In the genomic region with DNA sequence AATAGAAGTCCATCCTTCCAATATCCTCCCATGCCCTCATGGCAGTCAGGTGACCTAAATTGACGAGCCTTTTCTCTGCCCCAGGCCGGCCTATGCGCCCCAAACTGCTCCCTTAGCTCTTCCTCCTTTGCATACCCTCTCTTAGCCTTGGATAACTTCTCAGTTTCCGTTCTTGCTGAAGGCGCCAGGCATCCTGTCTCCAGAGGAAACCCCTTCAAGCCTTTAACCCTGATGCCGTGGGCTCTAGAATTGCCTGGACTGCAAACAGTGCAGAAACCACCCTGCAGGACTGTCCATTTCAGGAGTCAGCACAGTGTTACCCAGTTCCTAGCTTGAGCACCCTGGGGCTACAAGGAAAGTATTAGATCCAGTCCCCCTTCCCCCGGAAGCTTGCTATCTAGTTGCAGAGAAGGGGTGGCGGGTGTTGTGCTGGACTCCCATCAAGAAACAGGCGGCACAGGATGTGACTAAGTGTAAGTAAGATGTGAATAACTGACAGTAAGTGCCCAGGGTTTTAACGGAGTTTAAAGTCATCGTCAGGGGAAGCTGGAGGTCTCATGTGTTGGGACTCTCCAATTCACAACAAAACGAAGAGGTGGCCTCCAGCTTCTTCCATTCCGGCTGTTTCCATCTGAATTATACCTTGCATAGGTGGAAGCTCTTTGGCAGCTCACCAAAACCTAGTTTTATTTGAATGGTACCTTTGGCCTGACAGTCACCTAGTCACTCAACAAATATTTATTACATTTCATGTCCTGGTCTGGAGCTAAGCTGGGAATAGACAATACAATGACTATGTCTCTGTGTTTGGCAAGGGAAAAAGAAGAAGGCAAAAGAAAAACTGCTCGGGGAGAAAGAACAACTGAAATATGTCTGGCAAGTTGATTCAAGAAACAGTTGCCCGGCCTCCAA, we compare ENCODE assay signal across 8 mouse cellular contexts. TPM values are rescaled to one million over a fixed set of nuclear protein-coding genes. Genes with fewer than 3 reads are reported as not detected.
DNase-seq lines count a peak whose midpoint lies in the region; ATAC-seq and TF ChIP-seq lines count a peak whose summit lies in the region.

No protein-coding gene starts in this region.

- no peak for TF ChIP-seq CTCF in ES-Bruce4 (IDR thresholded peaks at IDR 0.05; ENCODE audit: low read depth, low read length)

- no peak for TF ChIP-seq EP300 in ES-Bruce4 (IDR thresholded peaks at IDR 0.05; ENCODE audit: insufficient read depth, low read depth, low read length)

- H3K9me3 ChIP-seq in ES-Bruce4 (replicated peaks; ENCODE audit: control insufficient read depth, insufficient read depth, low read length, poor library complexity, severe bottlenecking): no peaks in the 10 kb centered on the region
- H3K9me3 ChIP-seq in forebrain, embryonic 13.5 days (replicated peaks): no peaks in the 10 kb centered on the region
- H3K9me3 ChIP-seq in hindbrain, embryonic 12.5 days (replicated peaks): no peaks in the 10 kb centered on the region
- no peaks in the 10 kb centered on the region; the same call in 1 of the 2 replicates for H3K9me3 ChIP-seq in limb, embryonic 15.5 days
- no peaks in the 10 kb centered on the region for H3K9me3 ChIP-seq in midbrain, embryonic 14.5 days (ENCODE audit: control insufficient read depth, low read length)

- H3K27ac ChIP-seq in ES-Bruce4 (ENCODE audit: insufficient read depth, low read length): no peak overlapping the region
- no peak overlapping the region for H3K27ac ChIP-seq in forebrain, embryonic 13.5 days
- peak overlapping the region; percentile 80 for H3K27ac ChIP-seq in hindbrain, embryonic 12.5 days
- peak overlapping the region; percentile 93 for H3K27ac ChIP-seq in limb, embryonic 15.5 days
- H3K27ac ChIP-seq in midbrain, embryonic 14.5 days (replicated peaks; ENCODE audit: low read depth, low read length): peak overlapping the region; percentile 77

- no peaks in the 10 kb centered on the region for H3K36me3 ChIP-seq in ES-Bruce4 (ENCODE audit: control insufficient read depth, insufficient read depth, low read length, poor library complexity, severe bottlenecking)
- H3K36me3 ChIP-seq in forebrain, embryonic 13.5 days (ENCODE audit: poor library complexity, severe bottlenecking): peaks cover 4% of the 10 kb centered on the region; the same call in 1 of the 2 replicates
- H3K36me3 ChIP-seq in hindbrain, embryonic 12.5 days: no peaks in the 10 kb centered on the region
- peaks cover 6% of the 10 kb centered on the region; the same call in 1 of the 2 replicates for H3K36me3 ChIP-seq in limb, embryonic 15.5 days
- no peaks in the 10 kb centered on the region for H3K36me3 ChIP-seq in midbrain, embryonic 14.5 days (ENCODE audit: control insufficient read depth, insufficient read depth, low read length)

- peak overlapping the region; percentile 87 for H3K4me2 ChIP-seq in forebrain, embryonic 13.5 days
- H3K4me2 ChIP-seq in hindbrain, embryonic 12.5 days (replicated peaks): peak overlapping the region; percentile 80
- peak overlapping the region; percentile 79 for H3K4me2 ChIP-seq in limb, embryonic 15.5 days
- peak overlapping the region; percentile 75 for H3K4me2 ChIP-seq in midbrain, embryonic 14.5 days (ENCODE audit: low read length)

- DNase-seq in adrenal gland, postnatal 10 days: peak; percentile 69
- DNase-seq in midbrain, embryonic 14.5 days: no peak
- peak; percentile 51 to 52 for DNase-seq in thymus, postnatal 36 days
- no peak for DNase-seq in frontal cortex, adult 2 months (ENCODE audit: extremely low spot score in 1 of 2, low spot score in 1 of 2)

- ATAC-seq in forebrain, embryonic 13.5 days: no peak
- ATAC-seq in hindbrain, embryonic 12.5 days (ENCODE audit: low FRiP score): peak; percentile 24
- no peak for ATAC-seq in limb, embryonic 15.5 days (ENCODE audit: insufficient number of reproducible peaks, low FRiP score, low TSS enrichment, low read depth)
- ATAC-seq in midbrain, embryonic 14.5 days (ENCODE audit: low FRiP score, low TSS enrichment): 0 out of 2 replicates have a peak, but pooled peaks have one; percentile 2

- 35% methylated on average over 15 of the region's 15 CpGs for WGBS in forebrain, embryonic 13.5 days
- WGBS in hindbrain, embryonic 12.5 days: 32% methylated on average over 15 of the region's 15 CpGs
- 18% methylated on average over 15 of the region's 15 CpGs for WGBS in limb, embryonic 15.5 days
- WGBS in midbrain, embryonic 14.5 days: 31% methylated on average over 15 of the region's 15 CpGs

- no peaks in the 10 kb centered on the region for H3K27me3 ChIP-seq in ES-Bruce4 (ENCODE audit: control insufficient read depth, insufficient read depth, low read length, poor library complexity, severe bottlenecking)
- no peaks in the 10 kb centered on the region for H3K27me3 ChIP-seq in forebrain, embryonic 13.5 days
- peaks cover 3% of the 10 kb centered on the region; the same call in 1 of the 2 replicates for H3K27me3 ChIP-seq in hindbrain, embryonic 12.5 days
- H3K27me3 ChIP-seq in limb, embryonic 15.5 days: no peaks in the 10 kb centered on the region
- no peaks in the 10 kb centered on the region for H3K27me3 ChIP-seq in midbrain, embryonic 14.5 days (ENCODE audit: control insufficient read depth, insufficient read depth, low read length)

- TF ChIP-seq POLR2A in ES-Bruce4 (IDR thresholded peaks at IDR 0.05; ENCODE audit: insufficient read depth, low read length): no peak

- H3K4me1 ChIP-seq in ES-Bruce4 (ENCODE audit: control insufficient read depth, insufficient read depth, low read length): peaks cover 3% of the 10 kb centered on the region
- peaks cover 19% of the 10 kb centered on the region for H3K4me1 ChIP-seq in forebrain, embryonic 13.5 days
- peaks cover 24% of the 10 kb centered on the region for H3K4me1 ChIP-seq in hindbrain, embryonic 12.5 days
- peaks cover 55% of the 10 kb centered on the region for H3K4me1 ChIP-seq in limb, embryonic 15.5 days
- peaks cover 10% of the 10 kb centered on the region for H3K4me1 ChIP-seq in midbrain, embryonic 14.5 days (ENCODE audit: control insufficient read depth, insufficient read depth, low read length)

- peak overlapping the region; percentile 70 for H3K4me3 ChIP-seq in ES-Bruce4 (ENCODE audit: low read depth, low read length)
- H3K4me3 ChIP-seq in forebrain, embryonic 13.5 days: peak overlapping the region; percentile 64
- peak overlapping the region; percentile 73 for H3K4me3 ChIP-seq in hindbrain, embryonic 12.5 days
- H3K4me3 ChIP-seq in limb, embryonic 15.5 days: peak overlapping the region; percentile 75
- peak overlapping the region; percentile 67 for H3K4me3 ChIP-seq in midbrain, embryonic 14.5 days (replicated peaks; ENCODE audit: low read depth, low read length)

- peak overlapping the region; percentile 40 for H3K9ac ChIP-seq in ES-Bruce4 (ENCODE audit: low read depth, poor library complexity, severe bottlenecking)
- H3K9ac ChIP-seq in forebrain, embryonic 13.5 days: peak overlapping the region; percentile 81
- peak overlapping the region; percentile 78 for H3K9ac ChIP-seq in hindbrain, embryonic 12.5 days
- peak overlapping the region; percentile 43 for H3K9ac ChIP-seq in limb, embryonic 15.5 days
- peak overlapping the region; percentile 84 for H3K9ac ChIP-seq in midbrain, embryonic 14.5 days (replicated peaks; ENCODE audit: low read length)

RNA-seq across cellular contexts. Expression of a gene that starts 1.4 kb away (rescaled TPM):
- 8.0 and 9.5 TPM in 2 replicates for polyA plus RNA-seq in ES-Bruce4 (2011; ENCODE audit: insufficient read depth, insufficient read length, low read depth, missing spikeins)
- 10 to 100 TPM; 39.2 to 40.2 TPM for total RNA-seq in adrenal gland, postnatal 10 days (2021)
- polyA plus RNA-seq in forebrain, embryonic 13.5 days (2015; fragmentation: Nextera tagmentation; extraction: Ambion mirVana): 10.3 and 10.8 TPM in 2 replicates
- polyA plus RNA-seq in hindbrain, embryonic 12.5 days (2016; fragmentation: Nextera tagmentation; extraction: Ambion mirVana): 15.6 and 18.5 TPM in 2 replicates
- 39.2 and 39.4 TPM in 2 replicates for polyA plus RNA-seq in limb, embryonic 15.5 days (2015; fragmentation: Nextera tagmentation; extraction: Ambion mirVana)
- polyA plus RNA-seq in midbrain, embryonic 14.5 days (2014; fragmentation: Nextera tagmentation; extraction: Ambion mirVana): 11.1 and 12.5 TPM in 2 replicates
- polyA plus RNA-seq in frontal cortex, adult 2 months (2012; rRNA removed): 10.2 and 14.8 TPM in 2 replicates

RNA-seq across cellular contexts. Expression of a gene that starts 58.2 kb away (rescaled TPM):
- polyA plus RNA-seq in ES-Bruce4 (2011; ENCODE audit: insufficient read depth, insufficient read length, low read depth, missing spikeins): 41.1 and 41.4 TPM in 2 replicates
- 10 to 100 TPM; 25.3 to 29.3 TPM for total RNA-seq in adrenal gland, postnatal 10 days (2021)
- polyA plus RNA-seq in forebrain, embryonic 13.5 days (2015; fragmentation: Nextera tagmentation; extraction: Ambion mirVana): 94.4 and 100 TPM in 2 replicates
- polyA plus RNA-seq in hindbrain, embryonic 12.5 days (2016; fragmentation: Nextera tagmentation; extraction: Ambion mirVana): 73.1 and 73.8 TPM in 2 replicates
- 64.7 and 65.3 TPM in 2 replicates for polyA plus RNA-seq in limb, embryonic 15.5 days (2015; fragmentation: Nextera tagmentation; extraction: Ambion mirVana)
- polyA plus RNA-seq in midbrain, embryonic 14.5 days (2014; fragmentation: Nextera tagmentation; extraction: Ambion mirVana): 74.6 and 81.0 TPM in 2 replicates
- 23.6 and 23.9 TPM in 2 replicates for polyA plus RNA-seq in frontal cortex, adult 2 months (2012; rRNA removed)

Comparison
In these comparisons a context has a peak if more than half of its experiments do, and no peak if none do; other contexts are left out.
1. H3K27ac ChIP-seq: peak in hindbrain, embryonic 12.5 days (single experiment), limb, embryonic 15.5 days (single experiment) and midbrain, embryonic 14.5 days (single experiment); none in ES-Bruce4 (single experiment) and forebrain, embryonic 13.5 days (single experiment).
2. DNase-seq: peak in adrenal gland, postnatal 10 days (single experiment) and thymus, postnatal 36 days (2 of 2); none in midbrain, embryonic 14.5 days (single experiment) and frontal cortex, adult 2 months (0 of 2).
3. ATAC-seq: peak in hindbrain, embryonic 12.5 days (single experiment) and midbrain, embryonic 14.5 days (single experiment); none in forebrain, embryonic 13.5 days (single experiment) and limb, embryonic 15.5 days (single experiment).
4. Peak in every context shown above with its lines, with median percentiles within 50 percentile points of each other: H3K4me3 ChIP-seq, H3K9ac ChIP-seq and H3K4me2 ChIP-seq.